Comparison of ENCODE assay signal across 8 mouse cellular contexts in genomic region chr2:158159376-158160235, GRCm38 (mm10). TPM values are rescaled to one million over a fixed set of nuclear protein-coding genes. Genes with fewer than 3 reads are reported as not detected.
DNase-seq lines count a peak whose midpoint lies in the region; ATAC-seq and TF ChIP-seq lines count a peak whose summit lies in the region.

No protein-coding gene starts in this region.

- peak overlapping the region; percentile 78 for H3K27ac ChIP-seq in hindbrain, embryonic 10.5 days
- no peak overlapping the region for H3K27ac ChIP-seq in hindbrain, postnatal 0 days
- H3K27ac ChIP-seq in liver, embryonic 12.5 days: peak overlapping the region; percentile 72
- H3K27ac ChIP-seq in stomach, embryonic 14.5 days (ENCODE audit: low read length): peak overlapping the region; percentile 17; the same call in 1 of the 2 replicates

- TF ChIP-seq CTCF in hindbrain, postnatal 0 days (IDR thresholded peaks at IDR 0.05; ENCODE audit: low read depth): no peak

- H3K4me2 ChIP-seq in hindbrain, postnatal 0 days (ENCODE audit: low read depth, low read length): no peak overlapping the region
- peak overlapping the region; percentile 61 for H3K4me2 ChIP-seq in liver, embryonic 12.5 days
- no peak overlapping the region for H3K4me2 ChIP-seq in stomach, embryonic 14.5 days (replicated peaks; ENCODE audit: low read depth, low read length)

- WGBS in hindbrain, embryonic 10.5 days: 37% methylated on average over 7 of the region's 7 CpGs
- WGBS in hindbrain, postnatal 0 days: 39% methylated on average over 7 of the region's 7 CpGs
- WGBS in liver, embryonic 12.5 days (ENCODE audit: insufficient replicate concordance): 22% methylated on average over 7 of the region's 7 CpGs
- WGBS in stomach, embryonic 14.5 days: 36% methylated on average over 7 of the region's 7 CpGs

- intact Hi-C loops in left cerebral cortex, postnatal 10 days (cut with DNase I): no loop called here

- H3K9me3 ChIP-seq in hindbrain, embryonic 10.5 days: no peaks in the 10 kb centered on the region; the same call in 1 of the 2 replicates
- H3K9me3 ChIP-seq in hindbrain, postnatal 0 days (ENCODE audit: low read length): no peaks in the 10 kb centered on the region
- H3K9me3 ChIP-seq in liver, embryonic 12.5 days (replicated peaks): no peaks in the 10 kb centered on the region
- no peaks in the 10 kb centered on the region for H3K9me3 ChIP-seq in stomach, embryonic 14.5 days (ENCODE audit: control insufficient read depth, low read depth, low read length)

- H3K4me1 ChIP-seq in hindbrain, embryonic 10.5 days (replicated peaks): peaks cover 32% of the 10 kb centered on the region
- H3K4me1 ChIP-seq in hindbrain, postnatal 0 days (ENCODE audit: insufficient read depth, low read length): no peaks in the 10 kb centered on the region
- peaks cover 53% of the 10 kb centered on the region for H3K4me1 ChIP-seq in liver, embryonic 12.5 days
- H3K4me1 ChIP-seq in stomach, embryonic 14.5 days (ENCODE audit: control insufficient read depth, insufficient read depth, low read length): 0 out of 2 replicates have a peak, but pooled peaks cover 15% of the 10 kb centered on the region

- DNase-seq in hindbrain, embryonic 10.5 days (ENCODE audit: low spot score): peak; percentile 23
- DNase-seq in hindbrain, postnatal 0 days (ENCODE audit: low spot score): no peak
- DNase-seq in heart, adult 8-10 months (ENCODE audit: low spot score): peak; percentile 67
- no peak for DNase-seq in left cerebral cortex, postnatal 10 days (ENCODE audit: extremely low spot score in 1 of 2, low spot score in 2 of 2)
- DNase-seq in spleen, postnatal 4 days (ENCODE audit: low spot score in 2 of 2): no peak

- no peaks in the 10 kb centered on the region; the same call in 1 of the 2 replicates for H3K27me3 ChIP-seq in hindbrain, embryonic 10.5 days (ENCODE audit: insufficient read depth, poor library complexity, severe bottlenecking)
- no peaks in the 10 kb centered on the region for H3K27me3 ChIP-seq in hindbrain, postnatal 0 days (ENCODE audit: insufficient read depth, low read length)
- no peaks in the 10 kb centered on the region for H3K27me3 ChIP-seq in liver, embryonic 12.5 days (replicated peaks)
- H3K27me3 ChIP-seq in stomach, embryonic 14.5 days (ENCODE audit: control insufficient read depth, insufficient read depth, low read length): no peaks in the 10 kb centered on the region

- ATAC-seq in hindbrain, postnatal 0 days: no peak
- 0 out of 2 replicates have a peak, but pooled peaks have one; percentile 29 for ATAC-seq in liver, embryonic 12.5 days
- peak; percentile 35; the same call in 1 of the 2 replicates for ATAC-seq in stomach, embryonic 14.5 days (ENCODE audit: insufficient number of reproducible peaks, insufficient read depth, low FRiP score, low read depth)
- ATAC-seq in cerebellum, adult (ENCODE audit: insufficient number of reproducible peaks, low FRiP score, low TSS enrichment): no peak

- H3K4me3 ChIP-seq in hindbrain, embryonic 10.5 days: no peak overlapping the region
- no peak overlapping the region for H3K4me3 ChIP-seq in hindbrain, postnatal 0 days (ENCODE audit: low read length)
- H3K4me3 ChIP-seq in liver, embryonic 12.5 days: peak overlapping the region; percentile 35
- H3K4me3 ChIP-seq in stomach, embryonic 14.5 days (ENCODE audit: low read depth, low read length): no peak overlapping the region

- H3K36me3 ChIP-seq in hindbrain, embryonic 10.5 days: no peaks in the 10 kb centered on the region
- H3K36me3 ChIP-seq in hindbrain, postnatal 0 days (ENCODE audit: insufficient read depth, low read length): no peaks in the 10 kb centered on the region
- H3K36me3 ChIP-seq in liver, embryonic 12.5 days: no peaks in the 10 kb centered on the region
- H3K36me3 ChIP-seq in stomach, embryonic 14.5 days (ENCODE audit: control insufficient read depth, insufficient read depth, low read length): no peaks in the 10 kb centered on the region

- H3K9ac ChIP-seq in hindbrain, postnatal 0 days (replicated peaks; ENCODE audit: low read length): no peak overlapping the region
- peak overlapping the region; percentile 59 for H3K9ac ChIP-seq in liver, embryonic 12.5 days
- no peak overlapping the region for H3K9ac ChIP-seq in stomach, embryonic 14.5 days (replicated peaks; ENCODE audit: low read depth, low read length)

RNA-seq across cellular contexts. Expression of gene Tgm2, which starts 13.4 kb away (rescaled TPM):
- polyA plus RNA-seq in hindbrain, embryonic 10.5 days (2016; fragmentation: Nextera tagmentation; extraction: Ambion mirVana): 7.5 and 10.2 TPM in 2 replicates
- 13.6 and 14.4 TPM in 2 replicates for total RNA-seq in hindbrain, postnatal 0 days (2014; rRNA removed)
- 6.5 and 7.1 TPM in 2 replicates for polyA plus RNA-seq in hindbrain, postnatal 0 days (2015; fragmentation: Nextera tagmentation; extraction: Ambion mirVana)
- total RNA-seq in heart, adult 8-10 months (2022): 100 to 1,000 TPM; 211 to 296 (median 238) TPM
- polyA plus RNA-seq in liver, embryonic 12.5 days (2016; fragmentation: Nextera tagmentation; extraction: Ambion mirVana): 69.4 and 69.9 TPM in 2 replicates
- polyA plus RNA-seq in stomach, embryonic 14.5 days (2014; fragmentation: Nextera tagmentation; extraction: Ambion mirVana): 56.0 and 63.4 TPM in 2 replicates
- total RNA-seq in left cerebral cortex, postnatal 10 days (2021): 1 to 10 TPM; 6.9 TPM

Comparison
In these comparisons a context has a peak if more than half of its experiments do, and no peak if none do; other contexts are left out.
1. DNase-seq: peak in hindbrain, embryonic 10.5 days (single experiment) and heart, adult 8-10 months (single experiment); none in hindbrain, postnatal 0 days (single experiment), left cerebral cortex, postnatal 10 days (0 of 2) and spleen, postnatal 4 days (0 of 2).
2. ATAC-seq: peak in liver, embryonic 12.5 days (single experiment) and stomach, embryonic 14.5 days (single experiment); none in hindbrain, postnatal 0 days (single experiment) and cerebellum, adult (single experiment).